Mouse (Mus musculus) heart, embryonic 12.5 days (tissue): ENCODE data around the gene Lrriq1. TPM values are rescaled to one million over a fixed set of nuclear protein-coding genes. Genes with fewer than 3 reads are reported as not detected.
A peak's percentile ranks its signal among the peaks of the same experiment; 100 is the strongest.

ENCODE experiments used
- ATAC-seq: fragments of 200-750 bp; cut with Nextera tagmentation; 2 replicates; pipeline ENCODE4 v1.8.0; 2017; ENCODE audit warnings: moderate TSS enrichment, moderate library complexity; ENCODE audit not compliant: insufficient number of reproducible peaks, low FRiP score
- H3K27ac ChIP-seq: fragments of 300-500 bp; sonication (generic); 2 replicates; pipeline ENCODE4 v1.5.1; 2016; ENCODE audit warnings: mild to moderate bottlenecking, moderate library complexity; ENCODE audit not compliant: poor library complexity, severe bottlenecking
- H3K27me3 ChIP-seq: fragments of 300-500 bp; sonication (generic); replicated peaks from 2 replicates; pipeline ENCODE4 v1.6.1; 2016; ENCODE audit warnings: mild to moderate bottlenecking, moderate library complexity
- H3K36me3 ChIP-seq: fragments of 300-500 bp; sonication (generic); 2 replicates; pipeline ENCODE4 v1.6.1; 2016; ENCODE audit warnings: mild to moderate bottlenecking, moderate library complexity
- H3K4me1 ChIP-seq: fragments of 300-500 bp; sonication (generic); replicated peaks from 2 replicates; pipeline ENCODE4 v1.6.1; 2016; ENCODE audit warnings: mild to moderate bottlenecking
- H3K4me2 ChIP-seq: fragments of 300-500 bp; sonication (generic); 2 replicates; pipeline ENCODE4 v1.6.1; 2016; ENCODE audit warnings: mild to moderate bottlenecking, moderate library complexity
- H3K4me3 ChIP-seq: fragments of 300-500 bp; sonication (generic); 2 replicates; pipeline ENCODE4 v1.5.1; 2016; ENCODE audit warnings: mild to moderate bottlenecking
- H3K9ac ChIP-seq: fragments of 300-500 bp; sonication (generic); 2 replicates; pipeline ENCODE4 v1.6.1; 2016; ENCODE audit warnings: mild to moderate bottlenecking, moderate library complexity
- H3K9me3 ChIP-seq: fragments of 300-500 bp; sonication (generic); replicated peaks from 2 replicates; pipeline ENCODE4 v1.6.1; 2016; ENCODE audit warnings: mild to moderate bottlenecking, moderate library complexity
- WGBS: fragments of 180-500 bp; shearing (Covaris S2); methylation state at CpG from one replicate; pipeline ENCODE4 v1.1.7; 2016; 5-methylcytosine and 5-hydroxymethylcytosine counted together
- polyA plus RNA-seq: library from polyadenylated mRNA; unstranded; fragments of >200 nt; fragmentation: Nextera tagmentation; extraction: Ambion mirVana; gene quantifications from 2 replicates; pipeline ENCODE4 v1.2.1, GENCODE M21; 2016

The Lrriq1 gene
- polyA plus RNA-seq, result 0.09 TPM in 1 of 2 replicates, not detected in the other

- H3K4me2 ChIP-seq, result peak within 1 kb of the TSS; percentile 82
- no peaks in the 10 kb centered on the region for H3K4me1 ChIP-seq
- H3K27ac ChIP-seq, result no peak within 1 kb of the TSS
- H3K4me3 ChIP-seq, result peak within 1 kb of the TSS; percentile 71
- no peaks in the 10 kb centered on the region for H3K36me3 ChIP-seq
- no peaks in the 10 kb centered on the region for H3K9me3 ChIP-seq
- peak within 1 kb of the TSS; percentile 61 for H3K9ac ChIP-seq
- ATAC-seq, result peak; percentile 90
- no peaks in the 10 kb centered on the region for H3K27me3 ChIP-seq
- 5% methylated on average over 25 of the region's 25 CpGs for WGBS
These were observed at the start of gene Lrriq1 for GRCm38 (mm10) chr10:103235707-103236459. Gene Lrriq1, minus strand, starts transcription at chr10:103236322.

GRCm38 (mm10) chr10:103253842-103254803, 18.0 kb upstream of the Lrriq1 start:
- Histone ChIP-seq H3K9ac (no peak overlapping the region), H3K4me3 (no peak overlapping the region), H3K27ac (no peak overlapping the region), H3K9me3 (no peaks in the 10 kb centered on the region), H3K27me3 (no peaks in the 10 kb centered on the region), H3K4me2 (no peak overlapping the region), H3K36me3 (no peaks in the 10 kb centered on the region), H3K4me1 (no peaks in the 10 kb centered on the region)
- 42% methylated on average over 5 of the region's 5 CpGs for WGBS
- no peak for ATAC-seq

- 19% methylated on average over 4 of the region's 4 CpGs for WGBS
- Histone ChIP-seq H3K27me3 (no peaks in the 10 kb centered on the region), H3K4me2 (peak overlapping the region; percentile 82; the same call in 1 of the 2 replicates), H3K9ac (no peak overlapping the region), H3K36me3 (no peaks in the 10 kb centered on the region), H3K9me3 (no peaks in the 10 kb centered on the region), H3K27ac (no peak overlapping the region), H3K4me1 (no peaks in the 10 kb centered on the region), H3K4me3 (peak overlapping the region; percentile 71; the same call in 1 of the 2 replicates)
- no peak for ATAC-seq
These were observed 294 bp upstream of the Lrriq1 start for GRCm38 (mm10) chr10:103236460-103236772.

GRCm38 (mm10) chr10:103226646-103227045, 9.5 kb downstream of the Lrriq1 start:
- Histone ChIP-seq H3K9ac (no peak overlapping the region), H3K4me2 (no peak overlapping the region), H3K4me1 (no peaks in the 10 kb centered on the region), H3K4me3 (no peak overlapping the region), H3K27ac (no peak overlapping the region), H3K9me3 (no peaks in the 10 kb centered on the region), H3K36me3 (no peaks in the 10 kb centered on the region), H3K27me3 (no peaks in the 10 kb centered on the region)
- WGBS, result 78% methylated on average over 1 of the region's 1 CpGs
- ATAC-seq, result no peak

- no peak overlapping the region for H3K27ac ChIP-seq
- H3K9ac ChIP-seq, result no peak overlapping the region
- 48% methylated on average over 4 of the region's 4 CpGs for WGBS
- no peak overlapping the region for H3K4me2 ChIP-seq
- H3K27me3 ChIP-seq, result no peaks in the 10 kb centered on the region
- no peak for ATAC-seq
- no peaks in the 10 kb centered on the region for H3K4me1 ChIP-seq
- no peaks in the 10 kb centered on the region for H3K9me3 ChIP-seq
- no peak overlapping the region for H3K4me3 ChIP-seq
- no peaks in the 10 kb centered on the region for H3K36me3 ChIP-seq
These were observed 41.3 kb downstream of the Lrriq1 start for GRCm38 (mm10) chr10:103194655-103195328.

GRCm38 (mm10) chr10:103145769-103146379, 90.2 kb downstream of the Lrriq1 start:
- 0 out of 2 replicates have a peak, but pooled peaks have one; percentile 53 for ATAC-seq
- no peak overlapping the region for H3K9ac ChIP-seq
- H3K4me3 ChIP-seq, result no peak overlapping the region
- H3K27me3 ChIP-seq, result no peaks in the 10 kb centered on the region
- whole genome bisulfite sequencing, result 65% methylated on average over 8 of the region's 8 CpGs
- H3K27ac ChIP-seq, result no peak overlapping the region
- no peak overlapping the region for H3K4me2 ChIP-seq
- H3K36me3 ChIP-seq, result no peaks in the 10 kb centered on the region
- H3K4me1 ChIP-seq, result no peaks in the 10 kb centered on the region
- H3K9me3 ChIP-seq, result no peaks in the 10 kb centered on the region

- Histone ChIP-seq H3K27me3 (no peaks in the 10 kb centered on the region), H3K4me2 (no peak overlapping the region), H3K36me3 (no peaks in the 10 kb centered on the region), H3K27ac (no peak overlapping the region), H3K9me3 (no peaks in the 10 kb centered on the region), H3K9ac (no peak overlapping the region), H3K4me1 (no peaks in the 10 kb centered on the region), H3K4me3 (no peak overlapping the region)
- ATAC-seq, result no peak
- 71% methylated on average over 11 of the region's 11 CpGs for WGBS
These were observed 91.0 kb downstream of the Lrriq1 start for GRCm38 (mm10) chr10:103144927-103145768.

- no peak overlapping the region for H3K9ac ChIP-seq
- H3K27ac ChIP-seq, result no peak overlapping the region
- no peaks in the 10 kb centered on the region for H3K36me3 ChIP-seq
- H3K4me2 ChIP-seq, result no peak overlapping the region
- H3K9me3 ChIP-seq, result no peaks in the 10 kb centered on the region
- no peaks in the 10 kb centered on the region for H3K27me3 ChIP-seq
- ATAC-seq, result no peak
- no peaks in the 10 kb centered on the region for H3K4me1 ChIP-seq
- H3K4me3 ChIP-seq, result no peak overlapping the region
- WGBS, result 60% methylated on average over 4 of the region's 4 CpGs
These were observed 93.6 kb downstream of the Lrriq1 start for GRCm38 (mm10) chr10:103142526-103142925.

- WGBS, result 37% methylated on average over 6 of the region's 6 CpGs
- Histone ChIP-seq H3K4me3 (no peak overlapping the region), H3K27me3 (no peaks in the 10 kb centered on the region), H3K4me1 (no peaks in the 10 kb centered on the region), H3K9ac (no peak overlapping the region), H3K36me3 (no peaks in the 10 kb centered on the region), H3K9me3 (no peaks in the 10 kb centered on the region), H3K4me2 (no peak overlapping the region), H3K27ac (no peak overlapping the region)
- no peak for ATAC-seq
These were observed 94.6 kb downstream of the Lrriq1 start for GRCm38 (mm10) chr10:103141532-103141931.

GRCm38 (mm10) chr10:103140609-103141008, 95.5 kb downstream of the Lrriq1 start:
- 64% methylated on average over 8 of the region's 8 CpGs for WGBS
- Histone ChIP-seq H3K4me1 (no peaks in the 10 kb centered on the region), H3K4me2 (no peak overlapping the region)

More at GRCm38 (mm10) chr10:103140609-103141008, 95.5 kb downstream of the Lrriq1 start:
- no peaks in the 10 kb centered on the region for H3K27me3 ChIP-seq
- no peaks in the 10 kb centered on the region for H3K36me3 ChIP-seq
- H3K9ac ChIP-seq, result no peak overlapping the region
- H3K27ac ChIP-seq, result no peak overlapping the region
- H3K9me3 ChIP-seq, result no peaks in the 10 kb centered on the region
- no peak for ATAC-seq
- H3K4me3 ChIP-seq, result no peak overlapping the region
